Mouse (Mus musculus) adrenal gland, postnatal 36 days (tissue): Measurements from ENCODE around the gene Cryba1. TPM values are rescaled to one million over a fixed set of nuclear protein-coding genes. Genes with fewer than 3 reads are reported as not detected.

Experiments used
- DNase-seq, 2 experiments: peaks; one replicate each; pipeline ENCODE4 v3.0.0; 2021; ENCODE audit warnings: mixed read lengths in 1 of 2
- total RNA-seq, 2 experiments: library from RNA; stranded (reverse); gene quantifications; 2 replicates each; pipeline ENCODE4 v1.2.3; 2021

Gene Cryba1
- total RNA-seq, 2 experiments from 2014 or later = not detected

DNA sequence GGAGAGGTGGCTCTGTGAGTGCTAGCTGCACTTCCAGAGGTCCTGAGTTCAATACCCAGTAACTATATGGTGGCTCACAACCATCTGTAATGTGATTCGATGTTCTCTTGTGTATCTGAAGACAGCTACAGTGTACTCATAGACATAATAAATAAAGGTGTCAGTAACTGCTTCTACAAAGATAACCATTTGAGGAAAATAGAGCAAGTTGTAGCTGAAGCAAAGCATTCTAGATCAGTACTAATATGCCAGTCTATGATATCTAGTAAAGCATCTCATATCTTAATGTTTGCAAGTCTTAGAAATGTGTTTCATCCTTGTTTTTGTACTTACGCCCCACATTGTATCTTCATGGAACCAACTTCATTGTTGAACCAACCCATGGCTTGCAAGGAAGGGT, 6.0 kb downstream of the Cryba1 start:
- no peak for DNase-seq

DNA sequence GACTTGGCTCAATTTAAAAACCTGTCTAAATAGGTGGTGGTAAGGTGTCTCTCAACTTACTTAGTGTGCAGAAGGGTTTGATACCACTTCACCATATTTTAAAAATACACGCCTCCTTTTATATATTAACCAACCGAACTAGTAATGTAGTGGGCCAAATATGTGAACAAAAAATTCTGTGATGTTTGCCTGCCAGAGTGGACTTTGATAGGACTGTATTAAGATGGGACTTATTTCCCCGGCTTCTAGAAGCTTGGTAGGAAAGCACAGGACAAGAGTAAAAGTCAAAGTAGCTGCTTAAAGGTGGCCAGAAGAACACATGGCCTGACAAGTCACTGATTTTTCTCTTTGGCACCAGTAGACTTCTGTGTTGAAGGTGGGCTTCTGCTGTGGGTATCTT, 11.3 kb downstream of the Cryba1 start:
- DNase-seq = no peak

DNA sequence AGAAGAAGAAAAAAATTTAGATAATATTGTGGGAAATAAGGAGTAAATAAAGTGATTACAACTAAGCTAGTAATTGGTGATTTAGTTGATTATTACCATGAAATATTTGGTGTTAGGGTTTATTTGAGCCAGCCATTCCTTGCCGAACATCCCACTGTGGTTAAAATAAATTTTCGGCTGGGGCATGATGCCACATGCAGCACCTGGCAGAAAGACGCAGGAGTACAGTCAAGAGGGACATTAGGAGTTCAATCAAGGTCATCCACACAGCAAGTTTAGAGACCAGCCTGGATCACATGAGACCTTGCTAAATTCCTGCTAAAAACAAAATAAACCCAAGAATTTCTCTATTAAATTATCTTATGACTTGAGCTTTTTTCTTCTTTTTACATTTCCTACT, 16.0 kb downstream of the Cryba1 start:
- DNase-seq = peak in 1 of 2 experiments; percentile 13

DNA sequence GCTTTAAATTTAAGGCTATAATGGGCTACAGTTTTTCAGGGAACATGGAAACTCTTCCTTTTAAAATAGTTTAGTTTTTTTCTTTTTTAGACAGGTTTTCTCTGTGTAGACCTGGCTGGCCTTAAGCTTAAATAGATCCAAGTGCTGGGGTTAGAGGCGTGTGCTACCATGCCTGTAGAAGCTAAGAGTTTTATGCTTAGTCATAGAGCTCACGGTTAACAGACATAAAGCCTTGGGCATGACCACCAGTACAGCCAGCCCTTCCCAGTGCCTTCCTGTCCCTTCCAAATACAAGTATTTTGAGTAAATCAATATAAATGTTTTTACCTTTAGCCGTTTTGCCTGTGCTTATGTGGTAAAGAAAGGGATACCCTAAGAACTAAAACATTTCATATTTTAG, 19.2 kb downstream of the Cryba1 start:
- DNase-seq = no peak

DNA sequence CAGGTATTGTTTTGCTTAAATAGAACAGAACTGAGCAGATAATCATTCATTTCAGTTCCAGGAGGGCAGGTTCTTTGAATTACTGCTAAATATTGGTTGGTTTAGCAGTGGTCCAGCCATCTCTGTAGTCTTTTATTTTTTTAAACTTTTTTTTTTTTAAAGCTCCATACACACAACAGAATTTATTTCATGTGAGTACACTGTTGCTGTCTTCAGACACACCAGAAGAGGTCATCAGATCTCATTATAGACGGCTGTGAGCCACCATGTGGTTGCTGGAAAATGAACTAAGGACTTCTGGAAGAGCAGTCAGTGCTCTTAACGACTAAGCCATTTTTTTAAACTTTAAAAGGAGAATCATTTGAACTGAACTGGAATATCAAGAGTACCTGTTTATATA, 27.9 kb downstream of the Cryba1 start:
- no peak for DNase-seq

DNA sequence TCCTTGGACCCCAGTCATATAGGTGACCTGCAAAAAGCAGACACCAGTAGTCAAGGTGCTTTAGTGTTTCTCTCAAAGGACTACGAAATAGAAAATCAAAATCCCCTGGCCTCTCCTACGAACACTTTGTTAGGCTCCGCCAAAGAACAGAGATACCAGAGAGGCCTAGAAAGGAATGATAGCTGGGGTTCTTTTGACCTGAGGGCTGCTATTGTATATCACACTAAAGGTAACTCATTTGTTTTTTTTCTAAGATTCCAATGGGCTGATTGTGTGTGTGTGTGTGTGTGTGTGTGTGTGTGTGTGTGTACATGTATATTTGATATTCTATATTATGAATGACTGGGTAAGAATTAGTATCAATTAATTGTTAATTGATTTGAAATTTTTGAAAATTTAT, 32.1 kb downstream of the Cryba1 start:
- no peak for DNase-seq

DNA sequence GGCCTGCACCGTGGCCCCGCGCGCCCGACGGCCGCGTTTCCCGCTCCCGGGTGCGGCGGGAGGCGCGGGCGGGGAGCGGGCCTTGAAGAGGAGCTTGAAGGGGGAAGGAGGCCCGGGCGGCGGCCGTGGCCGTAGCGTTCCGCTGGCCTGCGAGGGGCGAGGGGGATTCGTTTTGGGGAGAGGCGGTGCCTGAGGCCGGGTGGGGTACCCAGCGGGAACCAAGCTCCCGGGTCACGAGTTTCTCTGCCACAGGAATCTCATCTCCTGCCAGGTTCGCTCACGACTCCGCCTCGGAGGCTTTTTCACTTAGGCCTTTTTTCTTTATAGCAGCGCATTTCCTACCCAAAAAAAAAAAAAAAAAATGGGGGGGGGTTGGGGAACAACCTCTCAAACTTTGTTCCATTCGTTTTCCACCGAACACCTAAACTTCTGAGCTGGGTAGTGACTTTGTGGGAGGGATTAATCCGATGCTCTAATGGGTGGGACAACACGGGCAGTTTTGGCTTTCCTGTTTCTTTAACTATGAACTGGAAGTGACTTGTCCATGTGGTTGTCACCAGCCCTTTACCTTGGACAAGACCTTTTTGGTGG, 37.4 kb downstream of the Cryba1 start:
- DNase-seq = peak; percentile 30 to 46

DNA sequence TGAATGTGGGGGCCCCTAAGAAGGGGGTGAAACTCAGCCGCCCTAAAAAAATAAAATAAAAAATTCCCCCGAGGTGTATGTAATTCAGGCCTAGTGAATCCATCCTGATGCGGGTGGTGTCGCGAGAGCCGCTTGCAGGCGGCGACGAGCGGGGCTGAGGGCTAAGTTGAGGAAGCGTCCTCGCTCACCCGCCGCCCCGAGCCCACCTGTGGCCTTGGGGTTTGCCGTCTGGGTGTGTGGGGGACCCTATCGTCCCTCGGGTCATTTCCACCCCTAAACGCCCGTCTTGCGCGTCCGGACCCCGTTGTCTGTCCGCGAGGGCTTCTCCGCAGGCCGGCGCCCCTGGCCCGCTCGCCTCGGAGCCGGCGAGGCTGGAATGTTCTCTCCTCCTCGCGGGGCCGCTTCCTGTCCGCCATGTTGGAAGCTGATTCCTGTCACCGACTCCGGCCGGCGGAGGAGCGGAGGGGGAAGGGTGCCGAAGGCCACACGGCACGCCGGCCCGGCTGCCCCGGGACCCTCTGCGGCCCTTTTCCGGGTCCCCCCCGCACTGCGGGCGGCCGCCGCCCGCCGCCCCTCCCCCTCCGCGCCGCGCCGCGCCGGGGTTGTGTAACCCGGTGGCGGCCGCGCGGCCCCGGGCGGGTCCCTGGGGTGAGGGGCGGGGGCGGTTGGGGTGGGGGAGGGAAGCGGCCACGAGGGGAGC, 38.1 kb downstream of the Cryba1 start:
- DNase-seq = peak; percentile 70 to 81

DNA sequence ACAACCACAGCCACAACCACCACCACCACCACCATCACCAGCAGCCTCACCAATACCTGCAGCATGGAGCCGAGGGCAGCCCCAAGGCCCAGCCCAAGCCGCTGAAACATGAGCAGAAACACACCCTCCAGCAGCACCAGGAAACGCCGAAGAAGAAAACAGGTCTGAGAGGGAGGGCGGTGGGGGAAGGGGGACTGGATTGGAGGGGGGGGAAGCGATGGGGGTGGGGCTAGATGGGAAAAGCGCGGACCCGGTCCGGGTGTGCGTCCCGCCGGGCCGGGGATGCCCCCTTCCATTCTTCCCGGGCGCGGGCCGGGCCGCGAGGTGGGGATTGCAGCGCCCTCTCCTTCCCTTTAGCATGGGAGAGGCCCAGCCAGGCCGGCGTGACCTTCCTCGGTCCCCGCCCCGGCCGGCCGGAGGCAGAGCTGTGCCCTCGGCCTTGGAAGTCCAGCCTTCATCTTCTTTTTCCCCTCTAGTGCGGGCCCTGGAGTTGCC, 38.7 kb downstream of the Cryba1 start:
- peak; percentile 70 to 73 for DNase-seq

DNA sequence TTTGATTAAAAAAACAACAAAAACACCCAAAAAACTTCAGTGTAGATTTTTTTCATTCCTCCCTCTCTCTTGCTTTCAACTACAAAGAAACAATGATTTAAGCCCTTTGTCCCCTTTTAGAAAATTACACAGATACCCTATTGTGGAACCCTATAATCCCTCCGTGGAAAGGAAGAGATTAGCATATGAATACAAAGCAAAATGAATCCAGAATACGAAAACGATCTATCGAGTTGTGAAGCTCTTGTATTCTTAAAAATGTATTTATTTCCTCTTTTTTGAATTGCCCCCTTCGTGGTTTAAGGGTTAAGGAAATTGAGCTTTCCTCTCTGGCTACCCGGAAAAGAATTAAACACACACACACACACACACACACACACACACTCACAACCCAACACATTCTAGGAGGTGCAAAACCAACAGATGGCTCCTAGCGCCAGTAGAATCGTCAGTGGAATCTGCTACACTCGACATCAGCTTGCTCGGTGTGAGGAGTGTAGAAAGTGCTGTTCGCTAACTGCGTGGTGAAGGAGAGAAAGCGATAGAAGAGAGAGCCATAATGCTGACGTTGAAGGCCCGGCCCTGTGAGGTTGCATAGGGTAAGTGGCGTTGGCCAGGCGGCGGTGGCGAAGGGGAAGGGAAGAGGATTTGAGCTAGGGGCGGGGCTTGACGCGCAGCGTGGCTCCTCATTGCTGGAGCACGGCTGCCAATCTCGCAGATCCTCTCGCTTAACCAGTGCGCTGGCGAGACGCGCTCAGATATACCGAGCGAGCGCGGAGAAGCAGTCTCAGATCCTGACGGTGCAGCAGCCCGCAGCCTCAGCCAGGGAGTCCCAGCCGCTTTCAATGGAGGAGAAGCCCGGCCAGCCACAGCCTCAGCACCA, 39.5 kb downstream of the Cryba1 start, which contains the start of gene Nufip2:
Gene Nufip2, plus strand, starts transcription at position 773 of the 883 bp plus-strand sequence.
- DNase-seq = peak; percentile 99

DNA sequence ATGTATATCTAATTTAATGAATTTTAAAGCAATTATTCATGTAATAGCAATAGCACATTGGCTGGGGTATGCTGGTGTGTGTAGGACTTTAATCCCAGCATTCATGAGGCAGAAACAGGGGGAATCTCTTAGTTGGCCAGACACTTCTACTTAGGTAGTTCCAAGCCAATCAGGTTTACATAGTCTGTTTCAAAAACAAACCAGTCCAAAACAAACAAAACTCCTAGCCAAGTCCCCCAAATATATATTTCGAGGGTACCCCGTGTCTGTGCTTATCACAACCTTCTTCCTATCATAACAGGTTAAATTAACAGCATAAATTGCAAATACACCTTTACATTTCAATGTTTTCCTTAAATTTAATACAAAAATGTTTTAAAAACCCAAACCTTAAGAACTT, 40.2 kb downstream of the Cryba1 start:
- no peak for DNase-seq

DNA sequence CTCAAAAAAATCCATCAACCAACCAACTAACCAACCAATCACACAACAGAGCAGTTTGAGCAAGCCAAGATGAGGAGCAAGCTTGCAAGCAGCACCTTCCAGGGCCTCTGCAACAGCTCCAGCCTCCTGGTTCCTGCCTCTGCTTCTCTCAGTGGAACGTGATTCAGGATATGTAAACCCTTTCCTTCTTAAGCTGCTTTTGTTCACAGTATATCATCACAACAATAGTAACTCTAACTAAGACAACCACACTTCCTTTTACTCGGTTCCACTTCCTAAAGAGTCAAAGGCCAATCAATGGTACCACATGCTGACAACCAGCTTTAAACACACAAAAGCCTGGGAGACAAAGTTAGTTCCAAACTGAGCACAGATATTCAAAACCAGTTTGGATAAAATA, 45.1 kb downstream of the Cryba1 start:
- no peak for DNase-seq

DNA sequence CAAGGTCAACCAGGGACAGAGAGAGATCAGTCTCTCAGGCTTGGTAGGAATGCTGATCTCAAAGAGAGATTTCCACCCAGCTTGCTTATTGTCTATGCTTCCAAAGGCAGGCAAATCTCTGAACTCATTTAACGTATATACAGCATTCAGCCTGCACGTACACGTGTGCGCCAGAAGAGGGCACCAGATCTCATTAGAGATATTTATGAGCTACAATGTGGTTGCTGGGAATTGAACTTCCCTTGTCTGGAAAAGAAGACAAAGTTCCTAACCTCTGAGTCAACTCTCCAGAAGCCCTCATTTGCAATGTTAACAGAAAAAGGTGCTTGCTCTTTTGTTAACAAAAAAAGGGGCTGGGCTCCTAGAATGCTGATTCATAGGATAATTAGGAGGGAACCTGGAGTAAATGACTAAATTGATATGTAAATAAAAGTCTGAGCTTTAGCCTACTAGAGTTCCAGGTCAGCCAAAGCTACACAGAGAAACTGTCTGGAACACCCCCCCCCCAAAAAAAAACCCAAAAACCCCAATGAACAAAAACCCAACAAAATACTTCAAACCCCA, 51.6 kb downstream of the Cryba1 start:
- no peak for DNase-seq

DNA sequence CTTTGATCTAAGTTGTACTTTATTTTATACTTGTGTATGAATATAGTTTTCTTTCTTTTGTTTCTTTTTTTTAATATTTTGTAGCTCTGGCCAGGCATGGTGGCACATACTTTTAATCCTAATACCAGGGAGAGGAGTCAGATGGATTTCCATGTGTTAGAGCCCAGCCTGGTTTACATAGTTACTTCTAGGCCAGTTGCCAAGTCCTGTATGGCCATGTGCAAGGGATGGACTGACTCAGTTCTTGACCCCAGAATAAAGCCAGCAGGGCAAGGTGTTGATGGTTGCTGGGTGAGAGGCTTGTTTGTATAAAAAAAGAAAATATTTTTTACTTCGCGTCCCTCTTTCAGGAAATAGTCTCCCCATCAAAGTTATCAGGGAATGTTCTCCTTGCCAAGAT, 52.3 kb downstream of the Cryba1 start:
- DNase-seq = no peak

Other genes starting within 250 kb of the Cryba1 start
- 1 to 10 TPM; 5.8 to 6.7 TPM for gene Ankrd13b, start 235.6 kb downstream of the Cryba1 start, total RNA-seq
- 10 to 100 TPM; 47.6 to 49.9 TPM for gene Git1, start 231.7 kb downstream of the Cryba1 start, total RNA-seq
- 10 to 100 TPM; 12.6 to 14.0 TPM for gene Abhd15, start 210.2 kb downstream of the Cryba1 start, total RNA-seq
- 10 to 100 TPM in 1 of 2 experiments, 1 to 10 TPM in 1; 9.4 to 10.1 TPM for gene Trp53i13, start 209.3 kb downstream of the Cryba1 start, total RNA-seq
- not detected for gene Gm10392, start 206.1 kb downstream of the Cryba1 start, total RNA-seq
- gene Taok1, start 117.5 kb downstream of the Cryba1 start, total RNA-seq = 10 to 100 TPM; 59.9 to 60.0 TPM
- gene Nufip2, start 39.1 kb downstream of the Cryba1 start, total RNA-seq = 10 to 100 TPM; 80.8 to 82.4 TPM
- gene Myo18a, start 38.0 kb upstream of the Cryba1 start, total RNA-seq = 10 to 100 TPM; 56.7 to 76.3 TPM
- not detected for gene Gm10277, start 62.5 kb upstream of the Cryba1 start, total RNA-seq
- gene Pipox, start 168.8 kb upstream of the Cryba1 start, total RNA-seq = 1 to 10 TPM; 1.2 to 3.2 TPM
- 1 to 10 TPM; 1.7 to 1.9 TPM for gene Sez6, start 205.5 kb upstream of the Cryba1 start, total RNA-seq